Mouse (Mus musculus): ENCODE results near the gene Zfp664. TPM values are rescaled to one million over a fixed set of nuclear protein-coding genes. Genes with fewer than 3 reads are reported as not detected.

Gene Zfp664
- polyA plus RNA-seq, 1 experiment, result 1.0 TPM

- Histone ChIP-seq H3K9me3 (ENCODE audit: control insufficient read depth, low read length) (no peaks in the 10 kb centered on the region), H3K36me3 (ENCODE audit: control insufficient read depth) (no peaks in the 10 kb centered on the region), H3K4me3 (replicated peaks) (no peak overlapping the region), H3K4me1 (ENCODE audit: control insufficient read depth) (no peaks in the 10 kb centered on the region), H3K27me3 (ENCODE audit: control insufficient read depth) (no peaks in the 10 kb centered on the region)
- no peak for TF ChIP-seq TAL1 (IDR thresholded peaks at IDR 0.05; ENCODE audit: low read length)
- TF ChIP-seq GATA1 (IDR thresholded peaks at IDR 0.05; ENCODE audit: low read length), result no peak
Observed at GRCm38 (mm10) chr5:124840669-124841068, 21.8 kb upstream of the Zfp664 start.

GRCm38 (mm10) chr5:124843386-124843785 lies 19.1 kb upstream of the Zfp664 start:
- no peak for TF ChIP-seq TAL1 (IDR thresholded peaks at IDR 0.05; ENCODE audit: low read length)
- no peak for TF ChIP-seq GATA1 (IDR thresholded peaks at IDR 0.05; ENCODE audit: low read length)
- Histone ChIP-seq H3K36me3 (ENCODE audit: control insufficient read depth) (no peaks in the 10 kb centered on the region), H3K4me1 (ENCODE audit: control insufficient read depth) (no peaks in the 10 kb centered on the region), H3K4me3 (replicated peaks) (no peak overlapping the region), H3K9me3 (ENCODE audit: control insufficient read depth, low read length) (no peaks in the 10 kb centered on the region), H3K27me3 (ENCODE audit: control insufficient read depth) (no peaks in the 10 kb centered on the region; the same call in 1 of the 2 replicates)

- H3K9me3 ChIP-seq (ENCODE audit: control insufficient read depth, low read length), result no peaks in the 10 kb centered on the region
- H3K36me3 ChIP-seq (ENCODE audit: control insufficient read depth), result no peaks in the 10 kb centered on the region
- H3K4me3 ChIP-seq (replicated peaks), result no peak overlapping the region
- no peak for TF ChIP-seq TAL1 (IDR thresholded peaks at IDR 0.05; ENCODE audit: low read length)
- no peak for TF ChIP-seq GATA1 (IDR thresholded peaks at IDR 0.05; ENCODE audit: low read length)
- H3K27me3 ChIP-seq (ENCODE audit: control insufficient read depth), result no peaks in the 10 kb centered on the region; the same call in 1 of the 2 replicates
- H3K4me1 ChIP-seq (ENCODE audit: control insufficient read depth), result no peaks in the 10 kb centered on the region
Observed at GRCm38 (mm10) chr5:124844929-124845328, 17.6 kb upstream of the Zfp664 start.

- H3K27me3 ChIP-seq (ENCODE audit: control insufficient read depth), result no peaks in the 10 kb centered on the region; the same call in 1 of the 2 replicates
- no peaks in the 10 kb centered on the region for H3K9me3 ChIP-seq (ENCODE audit: control insufficient read depth, low read length)
- no peaks in the 10 kb centered on the region for H3K4me1 ChIP-seq (ENCODE audit: control insufficient read depth)
- no peak for TF ChIP-seq GATA1 (IDR thresholded peaks at IDR 0.05; ENCODE audit: low read length)
- no peak for TF ChIP-seq TAL1 (IDR thresholded peaks at IDR 0.05; ENCODE audit: low read length)
- no peaks in the 10 kb centered on the region for H3K36me3 ChIP-seq (ENCODE audit: control insufficient read depth)
- no peak overlapping the region for H3K4me3 ChIP-seq (replicated peaks)
Observed at GRCm38 (mm10) chr5:124847014-124847413, 15.5 kb upstream of the Zfp664 start.

- Histone ChIP-seq H3K4me1 (ENCODE audit: control insufficient read depth) (no peaks in the 10 kb centered on the region), H3K36me3 (ENCODE audit: control insufficient read depth) (no peaks in the 10 kb centered on the region), H3K4me3 (replicated peaks) (no peak overlapping the region), H3K9me3 (ENCODE audit: control insufficient read depth, low read length) (no peaks in the 10 kb centered on the region), H3K27me3 (ENCODE audit: control insufficient read depth) (peaks cover 3% of the 10 kb centered on the region; the same call in 1 of the 2 replicates)
- TF ChIP-seq TAL1 (IDR thresholded peaks at IDR 0.05; ENCODE audit: low read length) (no peak), GATA1 (IDR thresholded peaks at IDR 0.05; ENCODE audit: low read length) (no peak)
Observed at GRCm38 (mm10) chr5:124848994-124849393, 13.5 kb upstream of the Zfp664 start.

- Histone ChIP-seq H3K4me1 (ENCODE audit: control insufficient read depth) (no peaks in the 10 kb centered on the region), H3K9me3 (ENCODE audit: control insufficient read depth, low read length) (no peaks in the 10 kb centered on the region), H3K36me3 (ENCODE audit: control insufficient read depth) (no peaks in the 10 kb centered on the region), H3K4me3 (replicated peaks) (no peak overlapping the region), H3K27me3 (ENCODE audit: control insufficient read depth) (peaks cover 20% of the 10 kb centered on the region)
- no peak for TF ChIP-seq GATA1 (IDR thresholded peaks at IDR 0.05; ENCODE audit: low read length)
- no peak for TF ChIP-seq TAL1 (IDR thresholded peaks at IDR 0.05; ENCODE audit: low read length)
Observed at GRCm38 (mm10) chr5:124851572-124851971, 10.9 kb upstream of the Zfp664 start.

GRCm38 (mm10) chr5:124852294-124852693 lies 10.2 kb upstream of the Zfp664 start:
- TF ChIP-seq GATA1 (IDR thresholded peaks at IDR 0.05; ENCODE audit: low read length) (no peak), TAL1 (IDR thresholded peaks at IDR 0.05; ENCODE audit: low read length) (no peak)
- Histone ChIP-seq H3K4me1 (ENCODE audit: control insufficient read depth) (no peaks in the 10 kb centered on the region), H3K36me3 (ENCODE audit: control insufficient read depth) (no peaks in the 10 kb centered on the region), H3K9me3 (ENCODE audit: control insufficient read depth, low read length) (no peaks in the 10 kb centered on the region), H3K27me3 (ENCODE audit: control insufficient read depth) (peaks cover 24% of the 10 kb centered on the region), H3K4me3 (replicated peaks) (no peak overlapping the region)

- no peaks in the 10 kb centered on the region for H3K4me1 ChIP-seq (ENCODE audit: control insufficient read depth)
- TF ChIP-seq TAL1 (IDR thresholded peaks at IDR 0.05; ENCODE audit: low read length), result no peak
- no peak for TF ChIP-seq GATA1 (IDR thresholded peaks at IDR 0.05; ENCODE audit: low read length)
- no peaks in the 10 kb centered on the region for H3K9me3 ChIP-seq (ENCODE audit: control insufficient read depth, low read length)
- peaks cover 31% of the 10 kb centered on the region for H3K27me3 ChIP-seq (ENCODE audit: control insufficient read depth)
- no peaks in the 10 kb centered on the region for H3K36me3 ChIP-seq (ENCODE audit: control insufficient read depth)
- no peak overlapping the region for H3K4me3 ChIP-seq (replicated peaks)
Observed at GRCm38 (mm10) chr5:124853079-124853478, 9.4 kb upstream of the Zfp664 start.

GRCm38 (mm10) chr5:124854202-124854601 lies 8.3 kb upstream of the Zfp664 start:
- Histone ChIP-seq H3K4me3 (replicated peaks) (no peak overlapping the region), H3K36me3 (ENCODE audit: control insufficient read depth) (no peaks in the 10 kb centered on the region), H3K9me3 (ENCODE audit: control insufficient read depth, low read length) (no peaks in the 10 kb centered on the region), H3K27me3 (ENCODE audit: control insufficient read depth) (peaks cover 42% of the 10 kb centered on the region), H3K4me1 (ENCODE audit: control insufficient read depth) (no peaks in the 10 kb centered on the region)
- no peak for TF ChIP-seq GATA1 (IDR thresholded peaks at IDR 0.05; ENCODE audit: low read length)
- no peak for TF ChIP-seq TAL1 (IDR thresholded peaks at IDR 0.05; ENCODE audit: low read length)

GRCm38 (mm10) chr5:124860013-124860412 lies 2.5 kb upstream of the Zfp664 start:
- Histone ChIP-seq H3K9me3 (ENCODE audit: control insufficient read depth, low read length) (peaks cover 7% of the 10 kb centered on the region; the same call in 1 of the 2 replicates), H3K4me1 (ENCODE audit: control insufficient read depth) (peaks cover 25% of the 10 kb centered on the region), H3K27me3 (ENCODE audit: control insufficient read depth) (peaks cover 78% of the 10 kb centered on the region), H3K4me3 (replicated peaks) (no peak overlapping the region), H3K36me3 (ENCODE audit: control insufficient read depth) (peaks cover 4% of the 10 kb centered on the region)
- no peak for TF ChIP-seq GATA1 (IDR thresholded peaks at IDR 0.05; ENCODE audit: low read length)
- no peak for TF ChIP-seq TAL1 (IDR thresholded peaks at IDR 0.05; ENCODE audit: low read length)
